Mouse (Mus musculus) G1E (cell line): Measurements from ENCODE around the gene Fam24a. TPM values are rescaled to one million over a fixed set of nuclear protein-coding genes. Genes with fewer than 3 reads are reported as not detected.

Source experiments
- ATAC-seq: 2 replicates; pipeline ENCODE4 v1.8.0; 2016; ENCODE audit warnings: mild to moderate bottlenecking; ENCODE audit not compliant: insufficient number of reproducible peaks, poor library complexity, low FRiP score, severe bottlenecking; ENCODE audit errors: extremely low read depth
- DNase-seq: peaks from one replicate; pipeline ENCODE4 v3.0.0; 2012; ENCODE audit warnings: low spot score
- H3K27me3 ChIP-seq: 2 replicates; pipeline ENCODE4 v1.6.1; 2012; ENCODE audit warnings: mild to moderate bottlenecking, low read length, inconsistent platforms; ENCODE audit not compliant: insufficient read depth
- H3K36me3 ChIP-seq: replicated peaks from 2 replicates; pipeline ENCODE3; 2012; ENCODE audit warnings: mild to moderate bottlenecking, inconsistent platforms
- H3K4me1 ChIP-seq: 2 replicates; pipeline ENCODE4 v1.6.1; 2012; ENCODE audit warnings: low read depth, low read length, inconsistent platforms, mixed read lengths; ENCODE audit not compliant: insufficient read depth
- H3K4me3 ChIP-seq: 2 replicates; pipeline ENCODE4 v1.5.1; 2012; ENCODE audit warnings: low read depth, mild to moderate bottlenecking, inconsistent platforms, low read length, moderate library complexity, mixed read lengths
- H3K9me3 ChIP-seq: replicated peaks from 2 replicates; pipeline ENCODE4 v1.6.1; 2012; ENCODE audit warnings: inconsistent platforms
- CTCF ChIP-seq: IDR thresholded peaks from 2 replicates; pipeline ENCODE4 v1.5.1; 2012; ENCODE audit warnings: low read depth, low read length, inconsistent platforms, mixed read lengths
- GATA1 ChIP-seq: IDR thresholded peaks from 2 replicates; pipeline ENCODE4 v1.6.1; 2012; ENCODE audit warnings: borderline replicate concordance, low read length, inconsistent platforms, mixed read lengths
- GATA2 ChIP-seq: IDR thresholded peaks from 2 replicates; pipeline ENCODE4 v1.6.1; 2012; ENCODE audit warnings: low read depth, low read length, inconsistent platforms, borderline replicate concordance
- POLR2AphosphoS5 ChIP-seq: IDR thresholded peaks from 2 replicates; pipeline ENCODE4 v1.6.1; 2012; ENCODE audit warnings: low read depth, low read length, inconsistent platforms; ENCODE audit not compliant: insufficient replicate concordance
- TAL1 ChIP-seq: conservative IDR thresholded peaks from 2 replicates; pipeline ENCODE4 v1.6.1; 2012; ENCODE audit warnings: low read depth, low read length, inconsistent platforms, mixed read lengths
- polyA plus RNA-seq: library from polyadenylated mRNA; stranded (reverse); fragments of >175 nt; gene quantifications from 2 replicates; pipeline ENCODE4 v1.2.3, GENCODE M21; 2012
- total RNA-seq, 2 experiments: library from RNA; stranded (forward) in 1 of 2; stranded (reverse) in 1 of 2; fragments of 200-1000 nt in 1 of 2; fragments of >200 nt in 1 of 2; fragmentation: Nextera tagmentation in 1 of 2; gene quantifications; 2 replicates each; pipeline ENCODE4 v1.2.3; 2014 to 2017

The Fam24a gene
- total RNA-seq (2014; fragmentation: Nextera tagmentation) (not detected in 2 replicates), total RNA-seq (2017) (not detected in 2 replicates), polyA plus RNA-seq (not detected in 2 replicates)

DNA sequence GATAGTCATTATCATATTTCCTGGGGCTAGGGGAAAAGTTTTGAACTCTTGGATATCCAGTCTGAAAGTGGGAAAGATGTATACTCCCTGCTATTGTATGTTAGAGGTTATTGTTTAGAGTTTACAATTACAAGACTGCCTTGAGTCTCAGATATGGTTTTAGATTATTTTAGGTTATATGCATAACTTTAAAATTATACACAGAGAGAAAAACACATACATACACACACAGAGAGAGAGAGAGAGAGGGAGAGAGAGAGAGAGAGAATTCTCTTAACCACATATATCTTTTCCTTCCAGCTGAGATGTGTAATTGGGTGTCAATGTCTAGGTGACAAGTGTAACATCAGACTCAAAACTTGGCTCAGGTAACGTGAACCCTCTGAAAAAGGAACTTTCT, at the start of gene Fam24a:
Fam24a (plus strand) TSS at position 301 of the 400 bp plus-strand sequence.
- Histone ChIP-seq H3K4me3 (no peak within 1 kb of the TSS), H3K36me3 (peaks cover 23% of the 10 kb centered on the region), H3K4me1 (no peaks in the 10 kb centered on the region), H3K9me3 (no peaks in the 10 kb centered on the region), H3K27me3 (no peaks in the 10 kb centered on the region)
- TF ChIP-seq CTCF (no peak), TAL1 (no peak), GATA1 (no peak)
- DNase-seq (no peak), ATAC-seq (no peak)

DNA sequence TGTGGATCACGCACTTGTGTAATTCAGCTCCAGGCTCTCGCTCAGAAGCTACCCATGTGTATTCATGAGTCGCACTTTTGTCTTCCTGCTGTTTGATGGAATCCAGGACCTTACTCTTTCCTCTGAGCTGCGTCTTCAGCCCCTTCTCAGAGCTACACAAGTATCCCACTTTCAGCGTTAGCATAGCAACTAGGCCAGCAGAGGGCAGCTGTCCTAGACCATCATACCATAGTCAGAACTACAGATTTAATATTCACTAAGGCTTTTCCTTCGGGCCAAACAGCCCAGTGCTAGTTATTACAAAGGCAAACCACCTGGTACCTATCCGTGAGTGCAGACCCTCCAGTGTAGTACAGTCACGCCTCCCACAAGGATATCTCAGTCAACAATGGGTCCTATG, 36.5 kb upstream of the Fam24a start:
- Histone ChIP-seq H3K27me3 (no peaks in the 10 kb centered on the region), H3K4me3 (no peak overlapping the region), H3K36me3 (no peaks in the 10 kb centered on the region), H3K4me1 (no peaks in the 10 kb centered on the region), H3K9me3 (peaks cover 17% of the 10 kb centered on the region)
- TF ChIP-seq GATA1 = no peak
- no peak for TF ChIP-seq GATA2
- TF ChIP-seq POLR2AphosphoS5 = no peak
- no peak for TF ChIP-seq TAL1
- no peak for TF ChIP-seq CTCF
- DNase-seq (no peak), ATAC-seq (no peak)

DNA sequence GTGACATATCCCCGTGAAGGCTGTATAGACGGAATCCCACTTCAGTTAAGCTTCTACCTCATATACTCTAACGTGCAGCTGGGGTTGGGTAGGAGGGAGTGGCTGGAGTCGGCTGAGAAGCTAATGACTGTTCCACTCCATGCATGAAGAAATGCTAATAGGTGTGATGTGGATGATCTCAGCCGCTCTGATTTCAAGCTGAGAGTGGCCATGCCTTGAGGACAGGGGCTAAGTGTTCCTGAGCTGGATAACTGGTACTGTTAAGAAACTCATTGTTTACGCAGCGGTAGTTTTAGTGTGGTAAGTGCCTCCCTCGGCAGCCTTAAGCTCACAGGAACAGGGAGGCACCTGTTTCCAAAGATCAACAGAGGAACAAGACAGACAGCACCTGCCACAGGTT, 30.3 kb upstream of the Fam24a start:
- Histone ChIP-seq H3K36me3 (no peaks in the 10 kb centered on the region), H3K27me3 (no peaks in the 10 kb centered on the region), H3K9me3 (peaks cover 20% of the 10 kb centered on the region), H3K4me1 (no peaks in the 10 kb centered on the region), H3K4me3 (no peak overlapping the region)
- ATAC-seq (no peak), DNase-seq (no peak)
- TF ChIP-seq POLR2AphosphoS5 (no peak), TAL1 (no peak), GATA1 (no peak), CTCF (no peak), GATA2 (no peak)

DNA sequence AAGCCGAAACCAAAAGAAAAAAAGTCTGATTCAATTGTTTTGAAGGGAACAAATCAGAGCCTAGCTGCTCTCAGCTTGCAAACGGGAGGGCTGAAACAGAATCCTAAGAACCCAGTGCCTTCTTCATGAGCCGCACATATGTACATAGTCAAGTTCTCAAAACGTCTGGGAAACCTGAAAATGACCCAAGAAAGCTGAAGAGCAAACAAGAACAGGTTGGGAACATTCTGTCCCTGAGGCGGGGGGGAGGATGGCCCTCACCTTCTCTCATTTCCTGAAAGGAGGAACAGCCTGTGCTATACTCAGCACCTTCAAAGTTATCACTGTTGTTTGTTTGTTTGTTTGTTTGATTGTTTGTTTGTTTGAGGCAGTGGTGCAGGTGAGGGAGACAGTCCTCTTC, 26.9 kb upstream of the Fam24a start:
- ATAC-seq (no peak), DNase-seq (no peak)
- H3K4me3 ChIP-seq = no peak overlapping the region
- H3K36me3 ChIP-seq = no peaks in the 10 kb centered on the region
- no peak for TF ChIP-seq GATA2
- TF ChIP-seq GATA1 = no peak
- TF ChIP-seq TAL1 = no peak
- no peak for TF ChIP-seq CTCF
- no peak for TF ChIP-seq POLR2AphosphoS5
- no peaks in the 10 kb centered on the region for H3K4me1 ChIP-seq
- peaks cover 12% of the 10 kb centered on the region for H3K9me3 ChIP-seq
- H3K27me3 ChIP-seq = no peaks in the 10 kb centered on the region

DNA sequence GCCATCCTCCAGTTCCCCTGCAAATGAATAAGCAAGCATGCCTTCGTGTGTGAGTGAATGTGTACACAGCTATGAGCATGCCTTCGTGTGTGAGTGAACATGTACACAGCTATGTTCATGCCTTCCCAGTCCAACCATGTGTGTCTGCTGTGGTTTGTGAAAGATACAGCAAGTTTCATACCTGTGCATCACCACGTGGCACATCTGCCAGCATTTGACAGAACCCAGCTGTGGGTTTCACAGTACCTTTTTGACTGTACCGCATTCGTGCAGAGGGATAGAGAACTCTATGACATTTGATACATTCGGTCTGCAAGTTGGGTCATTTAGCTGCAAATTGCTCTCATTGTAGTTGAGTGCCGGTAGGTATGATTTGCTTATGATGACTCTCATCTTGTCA, 19.2 kb upstream of the Fam24a start:
- Histone ChIP-seq H3K27me3 (no peaks in the 10 kb centered on the region), H3K4me1 (no peaks in the 10 kb centered on the region), H3K9me3 (no peaks in the 10 kb centered on the region), H3K4me3 (no peak overlapping the region), H3K36me3 (no peaks in the 10 kb centered on the region)
- DNase-seq (no peak), ATAC-seq (no peak)
- no peak for TF ChIP-seq GATA1

DNA sequence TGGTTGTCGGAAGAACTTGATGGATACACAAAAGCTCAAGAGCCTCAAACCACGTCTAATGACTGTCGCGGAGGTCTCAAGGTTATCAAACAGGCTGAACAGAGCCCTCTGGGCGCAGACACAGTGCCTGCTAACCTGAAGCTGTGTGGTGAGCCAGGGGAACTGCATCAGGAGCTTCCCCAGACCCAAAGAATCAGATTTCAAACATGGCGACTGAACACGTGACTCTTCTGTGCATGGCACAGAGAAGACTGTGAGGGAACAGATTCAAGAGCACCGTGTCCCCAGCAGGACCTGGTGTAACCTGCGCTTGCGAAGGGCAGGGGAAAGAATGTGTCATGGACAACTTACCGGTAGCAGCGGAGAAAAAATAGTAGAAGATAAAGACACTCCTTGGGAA, 16.1 kb upstream of the Fam24a start:
- no peak for ATAC-seq
- Histone ChIP-seq H3K36me3 (no peaks in the 10 kb centered on the region), H3K27me3 (no peaks in the 10 kb centered on the region), H3K9me3 (no peaks in the 10 kb centered on the region), H3K4me3 (no peak overlapping the region), H3K4me1 (no peaks in the 10 kb centered on the region)
- DNase-seq = no peak
- TF ChIP-seq GATA1 (no peak), TAL1 (no peak), GATA2 (no peak), CTCF (no peak), POLR2AphosphoS5 (no peak)

DNA sequence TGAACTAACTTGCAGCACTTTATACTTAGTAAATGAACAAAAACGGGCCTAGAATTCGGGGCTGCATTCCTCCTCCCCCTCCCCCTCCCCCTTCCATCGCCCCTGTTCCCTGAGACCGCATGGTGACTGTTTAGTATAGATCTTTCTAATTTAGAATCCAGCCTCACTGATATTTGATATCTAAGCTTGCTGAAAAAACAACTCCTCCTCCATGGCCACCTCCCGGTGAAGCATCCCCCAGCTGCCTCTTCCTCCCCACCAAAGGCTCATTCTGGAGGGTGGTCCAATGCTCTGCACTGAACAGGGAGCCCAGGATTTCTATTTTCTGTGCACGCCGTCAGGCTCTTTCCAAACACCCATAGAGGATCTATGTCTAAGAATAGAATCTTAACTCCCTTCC, 15.3 kb upstream of the Fam24a start:
- no peak for DNase-seq
- no peak overlapping the region for H3K4me3 ChIP-seq
- no peak for ATAC-seq

More for the DNA sequence above, 15.3 kb upstream of the Fam24a start:
- Histone ChIP-seq H3K36me3 (no peaks in the 10 kb centered on the region), H3K4me1 (no peaks in the 10 kb centered on the region), H3K9me3 (no peaks in the 10 kb centered on the region), H3K27me3 (no peaks in the 10 kb centered on the region)
- TF ChIP-seq CTCF = no peak
- TF ChIP-seq POLR2AphosphoS5 = no peak
- TF ChIP-seq TAL1 = no peak
- TF ChIP-seq GATA2 = no peak
- TF ChIP-seq GATA1 = no peak
